Mouse (Mus musculus) left cerebral cortex, postnatal 10 days (tissue): Measurements from ENCODE around the gene Srgap2. TPM values are rescaled to one million over a fixed set of nuclear protein-coding genes. Genes with fewer than 3 reads are reported as not detected.
A peak's percentile ranks its signal among the peaks of the same experiment; 100 is the strongest.
"Not testable (repeated sequence)": the region's sequence is repeated elsewhere in the genome, so short reads cannot be mapped to it uniquely, and the experiment has no call there.

Source experiments
- DNase-seq, 2 experiments: peaks; one replicate each; pipeline ENCODE4 v3.0.0; 2021 to 2022; ENCODE audit warnings: low spot score in 2 of 2, mixed read lengths in 1 of 2; ENCODE audit errors: extremely low spot score in 1 of 2
- intact Hi-C: fragments of 180-260 bp; cut with DNase I; formaldehyde crosslinking; loops from one replicate; pipeline ENCODE4 v1.15.1; 2025
- total RNA-seq, 2 experiments: library from RNA; stranded (reverse); gene quantifications; 2 replicates each; pipeline ENCODE4 v1.2.3; 2021

Srgap2 gene
- total RNA-seq, 2 experiments from 2014 or later: 137 TPM

DNA sequence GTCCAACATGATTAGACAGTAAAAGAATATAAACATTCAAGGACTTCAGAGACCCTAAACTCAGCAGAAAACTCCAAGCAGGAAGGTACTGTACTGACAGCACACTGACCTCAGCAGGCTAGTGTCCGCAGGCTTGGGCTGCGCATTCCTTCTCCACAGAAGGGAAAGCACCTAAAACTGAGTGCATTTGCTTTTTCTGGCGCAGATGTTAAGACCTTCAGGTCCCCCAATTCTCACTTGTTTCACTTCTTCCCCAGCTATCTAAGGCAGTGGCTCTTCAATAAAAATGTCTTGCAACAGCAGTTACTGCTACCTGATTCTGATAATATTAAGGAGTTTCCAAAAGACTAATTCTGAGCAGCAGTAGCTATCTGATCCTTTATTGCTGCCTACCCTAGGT is 162.7 kb downstream of the Srgap2 start:
- intact Hi-C loops: no loop called here
- peak in 1 of 2 experiments; percentile 17 for DNase-seq

DNA sequence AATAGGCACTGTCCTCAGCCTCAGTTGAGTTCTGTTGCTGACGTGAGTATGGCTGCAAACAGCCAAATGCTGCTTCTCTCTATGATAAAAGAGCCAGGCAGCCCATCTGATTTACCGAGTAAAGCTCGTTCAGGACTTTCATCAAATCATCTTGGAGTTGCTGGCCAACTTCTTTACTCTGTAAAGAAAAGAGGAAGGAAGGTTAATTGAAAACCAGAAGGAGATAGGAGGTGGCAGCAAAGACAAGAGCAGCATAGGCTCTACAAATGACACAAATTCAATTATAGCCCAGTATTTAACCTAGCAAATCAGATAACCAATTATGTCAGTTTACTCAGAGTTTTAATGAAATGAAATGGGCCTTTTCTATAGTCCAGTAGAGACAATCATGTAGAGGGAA is 163.3 kb downstream of the Srgap2 start:
- DNase-seq: no peak
- intact Hi-C loops: no loop called here

DNA sequence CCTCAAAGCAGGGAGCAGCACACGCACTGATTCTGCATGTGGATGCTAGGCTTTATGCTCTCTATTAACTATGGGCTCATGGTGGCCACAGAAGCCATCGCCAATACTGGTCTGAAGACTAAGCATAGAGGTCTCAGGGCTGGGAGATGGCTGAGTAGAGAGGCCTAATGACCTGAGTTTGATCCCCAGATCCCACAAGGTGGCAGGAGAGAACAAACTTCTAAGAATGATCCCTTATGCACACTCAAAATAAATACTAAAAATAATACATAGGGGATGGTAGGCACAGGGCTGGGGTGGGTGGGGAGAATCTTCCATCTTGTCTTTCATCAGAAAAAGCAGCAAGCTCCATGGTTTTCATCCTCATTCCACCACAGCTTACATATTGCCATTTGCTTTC is 165.1 kb downstream of the Srgap2 start:
- intact Hi-C loops: no loop called here
- no peak for DNase-seq

DNA sequence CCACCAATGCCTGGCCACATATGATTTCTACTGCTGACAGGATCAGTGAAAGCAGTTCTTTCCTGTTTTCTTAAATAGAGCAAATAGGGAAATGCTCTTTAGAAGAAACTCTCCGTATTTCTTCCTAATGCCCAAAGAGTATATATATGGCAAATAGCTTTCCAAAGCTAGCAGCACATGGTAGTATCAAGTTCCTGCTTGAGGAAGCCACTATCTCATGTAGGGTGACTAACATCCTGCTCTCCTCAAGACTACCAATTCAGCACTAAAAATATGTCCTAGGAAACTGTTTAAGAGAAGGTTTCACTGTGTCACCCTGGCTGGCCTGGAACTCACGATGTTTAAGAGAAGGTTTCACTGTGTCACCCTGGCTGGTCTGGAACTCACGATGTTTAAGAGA is 166.4 kb downstream of the Srgap2 start:
- DNase-seq: no peak
- intact Hi-C loops: no loop called here

DNA sequence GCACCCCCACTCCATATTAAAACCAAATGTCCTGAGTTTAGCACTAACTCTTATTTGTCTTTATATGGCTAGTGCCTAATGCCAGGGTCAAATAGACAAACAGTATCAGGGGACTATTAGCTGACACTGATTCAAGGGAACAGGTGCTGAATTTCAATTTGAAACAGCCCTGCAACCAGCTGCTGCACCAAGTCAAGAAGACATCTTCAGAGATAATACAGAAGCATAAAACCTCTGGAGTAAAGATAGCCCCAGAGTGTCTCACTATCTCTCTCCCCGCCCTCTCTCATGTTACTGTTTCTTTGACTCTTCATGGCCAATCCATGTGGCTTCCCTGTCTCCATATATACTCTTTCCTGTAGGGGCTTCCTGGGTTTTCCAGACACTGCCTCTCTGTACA is 167.5 kb downstream of the Srgap2 start:
- intact Hi-C loops: no loop called here
- no peak for DNase-seq

DNA sequence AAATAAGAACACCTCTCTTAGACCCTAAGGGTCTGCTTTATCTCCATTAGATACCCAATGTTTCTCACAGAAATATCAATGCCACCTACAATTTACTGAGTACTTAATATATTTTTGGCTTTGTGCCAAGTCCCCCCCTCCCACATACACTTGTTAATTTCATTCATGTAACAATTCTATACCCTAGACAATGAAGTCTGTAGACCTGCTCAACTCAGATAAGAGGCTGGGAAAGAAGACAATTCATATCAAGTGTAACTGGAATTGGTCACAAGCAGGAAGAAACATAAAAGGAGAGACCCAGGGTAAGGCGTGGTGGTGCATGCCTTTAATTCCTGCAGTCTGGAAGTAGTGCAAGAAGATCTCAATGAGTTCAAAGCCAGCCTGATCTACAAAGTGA is 169.9 kb downstream of the Srgap2 start:
- intact Hi-C loops: no loop called here
- no peak for DNase-seq

DNA sequence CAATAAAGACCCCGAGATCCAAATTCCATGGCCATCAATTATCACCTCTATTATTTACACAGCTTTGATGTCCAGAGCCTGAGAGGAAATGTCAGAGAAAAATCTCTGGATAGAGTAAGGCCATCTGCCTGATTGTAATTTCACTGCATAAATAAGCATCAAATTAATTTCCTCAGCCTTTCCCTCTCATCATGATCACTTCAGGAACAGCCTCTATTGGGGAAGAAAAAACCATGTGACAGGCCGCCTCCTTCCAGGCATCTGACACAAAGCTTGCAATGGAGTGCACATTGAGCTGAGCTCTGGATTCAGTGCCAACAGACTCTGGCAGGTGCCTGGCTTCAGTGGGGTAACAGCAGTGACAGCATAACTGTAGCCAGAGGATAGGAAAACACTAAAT is 175.7 kb downstream of the Srgap2 start:
- DNase-seq: peak; percentile 32 to 47
- intact Hi-C loops: no loop called here

DNA sequence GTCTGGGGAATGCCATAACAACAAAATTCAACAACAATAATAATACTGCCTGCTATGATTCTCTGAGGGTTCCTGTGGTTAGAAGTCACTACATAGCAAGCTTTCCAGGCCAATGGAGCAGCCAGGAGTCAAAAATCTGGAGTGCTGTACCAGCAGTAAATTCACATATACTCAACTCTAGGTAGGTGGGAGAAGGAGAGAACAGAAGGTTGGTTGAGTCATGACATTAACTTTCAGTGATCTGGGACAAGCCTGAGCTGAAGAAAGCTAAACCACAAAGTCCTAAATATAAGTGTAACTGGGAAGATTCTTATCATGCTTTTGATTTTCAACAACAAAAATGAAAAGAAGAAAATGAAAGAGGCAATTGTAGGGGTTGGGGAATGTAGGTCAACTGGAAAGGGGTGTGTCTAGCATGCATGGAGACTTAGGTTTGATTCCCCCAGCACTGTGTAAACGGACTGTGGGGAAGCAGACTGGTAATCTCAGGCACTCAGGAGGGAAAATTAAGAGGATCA is 177.1 kb downstream of the Srgap2 start:
- DNase-seq: no peak
- intact Hi-C loops: no loop called here

DNA sequence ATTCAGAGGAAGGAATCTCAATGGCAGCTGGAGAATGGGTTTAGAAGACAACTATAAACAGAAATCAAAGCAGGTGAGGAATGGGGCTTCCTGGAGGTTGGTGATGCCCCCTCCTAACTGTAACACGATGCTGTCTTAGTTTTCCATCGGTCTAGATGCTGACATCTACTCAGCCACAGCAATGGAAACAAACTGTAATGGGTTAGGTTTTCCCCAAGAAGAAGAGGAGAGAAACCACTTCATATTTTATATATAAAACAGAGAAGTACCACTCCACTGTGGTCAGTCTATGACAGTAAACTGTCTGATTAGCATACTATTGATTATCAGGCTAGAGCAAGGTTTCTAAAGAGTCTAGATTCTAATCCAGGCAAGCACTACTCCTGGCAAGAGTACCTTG is 179.4 kb downstream of the Srgap2 start:
- no peak for DNase-seq
- intact Hi-C loops: no loop called here

DNA sequence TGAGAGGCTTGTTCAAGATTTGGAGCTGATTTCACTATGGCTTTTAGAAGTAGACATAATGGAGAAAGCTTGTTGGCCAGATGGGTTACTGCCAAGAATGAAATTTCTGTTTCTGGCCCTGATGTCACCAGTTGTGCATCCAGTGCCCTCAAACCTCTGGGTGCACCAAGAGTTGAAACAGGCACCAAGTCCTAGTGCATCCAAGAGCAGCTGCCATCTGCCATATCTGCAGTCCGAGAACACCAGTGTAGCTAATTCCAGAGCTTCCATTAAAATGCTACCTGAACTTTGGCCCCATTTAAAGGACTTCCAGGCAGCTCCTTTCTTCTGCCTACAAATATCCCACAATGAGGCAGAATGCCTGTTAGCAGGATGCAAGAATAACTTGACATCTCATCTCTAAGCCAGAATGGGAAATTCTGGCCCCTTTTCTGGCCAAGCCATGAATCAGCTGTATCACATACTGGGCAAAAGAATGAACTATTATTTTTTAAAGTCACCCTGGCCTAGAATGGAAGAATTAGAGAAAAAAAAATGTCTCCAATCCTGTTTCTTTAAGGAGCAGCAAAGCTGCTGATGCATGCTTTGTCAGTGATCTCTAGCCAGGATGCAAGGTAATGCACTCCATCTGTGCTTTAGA is 180.1 kb downstream of the Srgap2 start:
- no peak for DNase-seq
- intact Hi-C loops: no loop called here

DNA sequence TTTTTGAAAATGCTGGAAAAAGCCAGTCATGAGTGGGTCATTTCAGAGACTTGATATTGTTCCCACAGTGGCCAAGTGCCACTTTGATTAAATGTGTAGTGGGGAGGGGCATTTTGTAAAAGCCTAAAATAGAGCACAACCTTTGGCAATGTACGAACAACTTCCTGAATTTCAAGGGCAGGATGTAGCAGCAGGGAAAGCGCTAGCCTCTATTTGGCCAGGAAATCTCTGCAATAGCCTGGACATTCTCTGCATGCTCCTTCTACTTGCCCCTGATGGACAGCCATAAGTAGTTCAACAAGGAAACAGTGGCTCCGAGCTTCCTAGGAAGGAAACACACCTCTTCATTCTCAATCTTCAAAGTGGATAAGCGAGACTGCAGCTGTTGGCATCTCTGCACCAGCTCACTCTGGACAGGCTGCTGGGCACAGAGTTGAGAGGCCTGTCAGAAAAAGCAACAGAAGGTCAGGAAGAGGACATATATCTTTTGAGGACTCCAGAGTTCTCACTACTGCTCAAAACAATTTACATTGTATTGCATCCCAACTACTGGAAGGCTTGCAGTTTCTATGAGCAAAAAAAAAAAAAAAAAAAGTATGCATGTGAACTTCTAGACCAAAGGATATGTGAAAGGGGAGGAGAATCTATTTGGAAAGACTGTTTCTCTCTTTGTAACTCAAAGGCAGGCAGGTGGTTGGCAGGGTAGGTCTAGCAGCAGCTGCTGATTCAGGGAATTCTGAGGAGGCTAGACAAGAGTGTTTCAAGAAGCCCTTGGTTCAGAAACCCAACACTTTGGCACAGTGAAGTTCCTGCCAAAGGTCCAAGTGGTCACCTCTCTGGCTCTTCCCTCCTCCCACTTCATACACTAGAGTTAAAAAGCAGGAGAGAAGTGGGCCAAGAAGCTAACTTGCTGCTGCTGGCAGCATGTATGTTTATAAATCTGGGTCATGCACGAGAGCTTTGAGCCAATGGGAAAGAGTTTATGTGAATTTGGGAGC is 181.4 kb downstream of the Srgap2 start:
- intact Hi-C loops: no loop called here

DNA sequence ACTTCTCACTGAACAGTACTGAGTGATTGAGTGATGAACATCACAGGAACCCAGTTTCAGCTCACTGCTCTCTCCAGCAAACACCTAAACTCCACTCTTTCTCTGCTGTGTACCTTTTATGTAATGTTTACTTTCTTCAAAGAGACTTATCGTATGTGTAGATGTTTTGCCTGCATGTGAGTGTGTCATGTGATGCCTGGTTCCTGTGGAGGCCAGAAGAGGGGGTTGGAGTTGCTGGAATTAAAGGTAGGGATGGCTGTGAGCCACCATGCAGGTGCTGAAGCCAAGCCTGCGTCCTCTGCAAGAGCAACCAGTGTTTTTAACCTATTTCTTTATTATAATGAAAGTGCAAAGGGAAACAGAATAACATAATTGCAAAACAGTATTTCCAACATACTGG is 182.5 kb downstream of the Srgap2 start:
- DNase-seq: no peak
- intact Hi-C loops: no loop called here

More for the DNA sequence above, 181.4 kb downstream of the Srgap2 start:
- DNase-seq: no peak

DNA sequence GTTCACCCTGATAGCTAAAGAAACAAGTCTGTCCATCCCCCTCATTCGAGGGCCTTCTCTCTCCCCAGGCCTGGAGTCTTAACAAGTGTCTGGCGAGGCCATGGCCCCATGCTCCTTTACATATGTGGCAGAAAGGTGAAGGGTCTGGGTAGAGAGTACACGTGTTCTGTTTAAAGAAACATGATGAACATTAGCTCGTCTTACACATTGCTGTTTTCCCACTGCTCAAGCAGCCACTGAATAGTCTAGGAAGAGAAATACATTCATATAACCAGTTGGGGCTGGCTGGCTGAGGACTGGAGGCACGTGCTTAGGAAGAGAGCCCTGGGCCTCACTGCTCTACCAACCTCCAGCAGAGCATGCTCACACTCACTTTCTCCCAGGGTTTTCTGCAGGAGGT is 191.1 kb downstream of the Srgap2 start:
- intact Hi-C loops: no loop called here

DNA sequence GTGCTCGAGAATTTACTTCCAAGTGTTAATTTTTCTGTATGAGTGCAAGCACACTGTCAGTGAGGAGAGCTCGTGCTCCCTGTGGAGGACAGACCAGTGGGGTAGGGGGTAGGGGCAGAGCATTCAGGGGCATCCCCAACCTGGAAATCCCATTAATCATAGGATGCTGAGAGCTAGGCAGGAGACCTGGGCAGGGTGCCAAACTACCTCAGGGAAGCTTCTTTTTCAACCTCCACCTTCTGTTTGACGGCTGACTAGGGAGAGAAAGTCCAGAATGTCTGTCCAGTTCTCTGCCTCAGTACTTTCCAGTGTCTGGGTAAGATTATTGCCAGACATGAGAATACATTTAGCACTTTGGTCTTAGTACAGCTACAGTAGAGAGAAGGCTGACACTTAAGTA is 191.5 kb downstream of the Srgap2 start:
- peak in 1 of 2 experiments; percentile 34 for DNase-seq

More for the DNA sequence above, 191.1 kb downstream of the Srgap2 start:
- DNase-seq: no peak

DNA sequence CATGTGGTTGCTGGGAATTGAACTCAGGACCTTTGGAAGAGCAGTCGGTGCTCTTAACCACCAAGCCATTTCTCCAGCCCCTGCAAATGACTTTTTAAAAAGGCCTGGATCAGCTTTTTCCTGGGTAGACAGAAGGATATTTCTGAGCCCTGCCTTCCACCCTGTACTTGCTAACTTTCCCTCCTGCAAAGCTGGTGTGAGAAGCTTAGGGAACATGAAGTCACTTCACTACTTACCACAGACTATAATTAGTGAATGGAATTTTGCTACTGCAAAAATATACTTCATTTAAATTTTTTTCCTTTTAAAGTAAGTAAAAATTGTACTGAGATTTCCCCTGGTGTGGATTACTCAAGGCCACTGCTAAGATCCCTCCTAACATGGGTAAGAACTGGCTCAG is 196.0 kb downstream of the Srgap2 start:
- DNase-seq: no peak
- intact Hi-C loops: no loop called here

More for the DNA sequence above, 191.5 kb downstream of the Srgap2 start:
- intact Hi-C loops: no loop called here

DNA sequence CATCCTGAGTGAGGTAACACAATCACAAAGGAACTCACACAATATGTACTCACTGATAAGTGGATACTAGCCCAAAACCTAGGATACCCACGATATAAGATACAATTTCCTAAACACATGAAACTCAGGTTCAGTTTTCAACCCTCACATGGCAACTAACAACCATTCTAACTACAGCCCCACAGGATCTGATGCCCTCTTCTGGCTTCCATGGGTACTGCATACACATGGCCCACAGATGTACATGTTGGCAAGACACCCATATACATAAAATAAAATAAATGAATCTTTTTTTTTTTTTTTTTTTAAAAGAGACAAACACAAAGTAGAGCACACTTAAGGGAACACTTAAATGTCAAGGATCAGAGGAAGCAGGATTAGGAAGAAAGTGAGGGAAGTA is 198.1 kb downstream of the Srgap2 start:
- intact Hi-C loops, DNase-seq: not testable (repeated sequence)

DNA sequence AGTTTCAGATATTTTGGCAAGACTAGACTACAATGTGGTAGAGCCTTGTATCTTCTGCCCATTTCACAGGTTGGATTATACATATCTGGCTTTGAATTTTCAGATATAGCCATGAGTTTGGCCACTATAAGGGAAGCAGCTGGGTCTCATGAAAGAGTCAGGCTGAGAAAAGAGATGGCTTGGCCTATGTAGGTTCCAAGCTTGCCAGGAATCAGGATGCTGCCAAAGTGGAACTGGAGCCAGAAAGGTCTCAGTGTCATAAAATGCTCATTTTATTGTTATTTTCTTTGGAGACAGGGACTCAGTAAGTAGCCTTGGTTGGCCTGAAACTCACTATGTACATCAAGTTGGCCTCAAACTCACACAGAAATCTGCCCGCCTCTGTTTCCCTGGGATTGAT is 200.0 kb downstream of the Srgap2 start:
- DNase-seq: no peak
- intact Hi-C loops: no loop called here

DNA sequence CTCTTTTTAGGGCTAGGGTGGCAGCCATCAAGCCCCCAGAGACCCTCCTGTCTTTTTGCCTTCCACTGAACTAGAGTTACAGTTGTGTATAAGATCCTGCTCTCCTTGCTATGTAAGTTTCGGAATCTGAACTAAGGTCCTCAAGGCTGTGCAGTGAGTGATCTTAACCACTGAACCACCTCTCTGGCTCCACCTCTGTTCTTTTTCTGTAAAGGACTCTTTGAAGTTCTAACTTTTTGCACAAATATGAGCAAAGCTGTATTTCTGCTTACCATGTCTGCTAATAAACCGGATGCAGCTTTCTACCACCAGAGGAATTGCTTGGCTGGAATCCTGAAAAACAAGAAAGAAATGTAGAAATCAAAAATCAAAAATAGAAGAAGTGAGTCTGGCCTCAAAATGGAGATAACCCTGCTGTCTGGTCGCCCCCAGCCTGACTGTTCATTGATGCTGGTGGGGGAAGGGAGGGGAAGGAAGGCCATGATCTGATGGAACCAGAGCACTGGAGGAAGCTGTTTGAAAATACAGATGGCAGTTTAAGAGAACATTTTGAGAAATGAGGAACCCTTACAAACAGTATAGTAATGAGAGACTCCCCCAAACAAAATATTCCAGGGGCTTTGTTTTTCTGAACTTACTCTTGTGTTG is 202.2 kb downstream of the Srgap2 start:
- DNase-seq: no peak
- intact Hi-C loops: no loop called here

DNA sequence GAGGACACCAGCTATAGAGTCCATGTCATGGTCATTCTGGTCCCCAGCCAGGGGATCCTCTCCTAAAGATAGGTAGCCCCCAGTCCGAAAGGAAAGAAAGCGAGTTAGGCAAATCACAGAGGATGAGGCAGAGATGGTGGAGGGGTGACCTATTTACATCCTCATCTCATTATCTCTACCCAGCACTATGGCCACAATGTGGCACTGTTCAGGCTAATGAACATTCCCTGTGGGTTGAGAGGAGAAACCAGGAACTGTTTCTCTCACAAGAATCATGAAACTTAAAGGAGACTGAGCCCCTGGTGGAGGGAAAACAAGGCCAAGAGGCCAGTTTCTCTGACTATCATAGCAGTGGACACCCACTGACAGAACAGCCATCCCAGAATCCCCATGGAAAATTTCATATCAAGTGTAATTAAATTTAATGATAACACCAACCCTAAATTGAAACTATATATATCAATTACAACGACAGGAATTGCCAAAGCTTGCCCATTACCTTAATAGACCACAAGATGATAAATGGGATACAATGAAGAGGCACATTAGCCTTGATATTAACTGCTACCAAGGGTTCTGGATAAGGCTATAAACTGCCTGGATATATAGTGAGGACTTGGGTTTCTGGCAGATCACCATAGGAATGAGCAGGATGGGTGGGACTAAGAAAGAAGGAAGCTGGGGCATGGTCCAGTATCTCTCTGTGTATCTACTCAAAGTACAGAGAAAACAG is 207.4 kb downstream of the Srgap2 start:
- intact Hi-C loops: no loop called here
- DNase-seq: no peak
